Comparison of ENCODE assay signal across 13 mouse cellular contexts in genomic region chr6:65850221-65850620, GRCm38 (mm10).
"Had no signal": no experiment of that assay in that cellular context is flagged by ENCODE, and none has a peak within 500 bp of the region (broad histone marks: within the 10 kb centered on the region; RNA-seq: fewer than 3 reads in every experiment).

No protein-coding gene starts in this region.

- DNase-seq: kidney, adult 8-10 months; kidney, postnatal 25 days; liver; liver, embryonic 13.5 days; liver, postnatal 0 days; midbrain, embryonic 14.5 days; spleen, adult 18-20 months; thymus, adult 18-20 months; thymus, postnatal 14 days had no signal

- H3K9me3 ChIP-seq: limb, embryonic 12.5 days; liver, embryonic 13.5 days; neural tube, embryonic 12.5 days had no signal

- H3K9ac ChIP-seq: limb, embryonic 12.5 days; liver, embryonic 13.5 days; liver, postnatal 0 days; neural tube, embryonic 12.5 days had no signal

- H3K4me1 ChIP-seq: liver, embryonic 13.5 days had no signal

- H3K36me3 ChIP-seq: limb, embryonic 12.5 days; liver, embryonic 13.5 days; neural tube, embryonic 12.5 days had no signal

- H3K27ac ChIP-seq: limb, embryonic 12.5 days; liver, embryonic 13.5 days; neural tube, embryonic 12.5 days had no signal

- H3K4me3 ChIP-seq: limb, embryonic 12.5 days; liver, embryonic 13.5 days; myocyte; neural tube, embryonic 12.5 days had no signal

- ATAC-seq: intestine, postnatal 0 days; liver, postnatal 0 days had no signal

- H3K4me2 ChIP-seq: limb, embryonic 12.5 days; liver, embryonic 13.5 days; neural tube, embryonic 12.5 days had no signal

- H3K27me3 ChIP-seq: limb, embryonic 12.5 days; liver, embryonic 13.5 days; neural tube, embryonic 12.5 days had no signal
